Mouse (Mus musculus): ENCODE results near the gene Cwc22.

The Cwc22 gene

DNA sequence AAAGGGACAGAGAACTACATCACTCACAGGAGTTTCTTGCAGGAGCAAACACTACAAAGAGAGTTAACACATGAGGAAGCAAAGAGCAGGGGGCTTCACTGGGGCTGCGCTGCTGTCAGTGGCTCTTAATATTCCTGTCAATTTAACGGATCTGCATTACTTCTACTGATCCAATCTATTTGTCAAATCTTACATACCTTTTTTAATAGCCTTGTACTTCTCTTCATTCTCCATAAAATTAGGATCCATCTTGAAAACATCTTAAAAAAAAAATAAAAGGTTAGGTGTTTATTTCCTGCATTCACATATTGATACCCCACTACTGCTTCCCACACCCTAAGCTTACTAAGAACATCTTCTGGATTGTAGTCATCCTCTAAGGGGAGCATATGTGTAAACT is 25.6 kb downstream of the Cwc22 start:
- TF ChIP-seq GATA4 (IDR thresholded peaks at IDR 0.05; ENCODE audit: insufficient replicate concordance, low read length) = no peak

DNA sequence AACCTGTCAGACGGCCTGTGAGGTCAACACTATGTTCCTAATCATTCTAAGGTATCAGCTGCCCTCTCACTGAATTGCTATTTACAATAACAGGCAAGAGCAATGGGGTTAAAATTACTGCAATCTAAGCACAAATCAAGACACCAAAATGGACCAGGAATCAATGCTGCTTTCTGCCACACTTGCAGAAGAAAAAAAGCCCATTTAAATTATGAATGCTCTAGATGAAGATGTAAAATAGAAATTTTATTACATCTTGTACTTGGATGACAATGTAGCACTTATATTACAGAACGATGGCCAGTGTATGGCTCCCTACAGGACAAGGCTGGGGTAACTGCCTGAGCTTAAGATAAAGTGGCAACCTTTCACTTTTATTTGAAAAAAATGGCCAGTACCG is 27.7 kb downstream of the Cwc22 start:
- no peak for TF ChIP-seq GATA4 (IDR thresholded peaks at IDR 0.05; ENCODE audit: insufficient replicate concordance, low read length)

DNA sequence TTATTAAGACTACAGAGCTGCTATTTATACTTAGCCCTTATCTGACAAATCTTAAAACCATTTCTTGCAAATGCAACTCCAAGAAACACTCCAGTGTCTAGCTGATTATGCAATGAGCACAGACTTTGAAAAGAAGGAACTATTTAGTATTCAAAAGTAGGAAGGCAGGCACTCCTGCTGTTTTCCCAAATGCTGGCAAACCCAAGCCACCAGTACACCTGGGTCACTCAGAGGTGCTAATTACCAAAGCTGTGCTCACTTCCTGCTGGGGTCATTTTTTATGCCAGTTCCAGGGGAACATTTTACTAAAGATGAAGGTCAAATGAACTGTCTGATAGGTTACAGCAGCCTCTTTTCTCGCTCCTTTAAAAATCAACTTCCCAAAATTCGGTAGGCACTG is 28.2 kb downstream of the Cwc22 start:
- TF ChIP-seq GATA4 (IDR thresholded peaks at IDR 0.05; ENCODE audit: insufficient replicate concordance, low read length) = no peak

DNA sequence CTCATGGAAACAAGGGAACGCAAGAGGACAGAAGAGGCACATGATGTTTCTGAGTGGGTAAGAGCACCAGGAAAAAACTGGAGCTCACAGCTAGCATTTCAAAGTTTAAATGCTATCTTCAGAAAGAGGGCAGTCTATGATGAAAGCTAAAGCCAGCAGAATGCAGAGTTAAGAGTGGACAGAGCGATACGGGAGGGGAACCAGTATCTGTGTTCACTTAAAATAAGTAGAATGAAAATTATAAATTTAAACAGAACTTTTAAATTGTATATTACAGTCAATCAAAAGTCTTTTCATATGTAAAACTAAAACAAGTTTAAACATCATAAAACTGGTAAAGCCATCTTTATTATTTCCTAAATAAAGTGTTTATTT is 28.8 kb downstream of the Cwc22 start:
- TF ChIP-seq GATA4 (IDR thresholded peaks at IDR 0.05; ENCODE audit: insufficient replicate concordance, low read length) = no peak

DNA sequence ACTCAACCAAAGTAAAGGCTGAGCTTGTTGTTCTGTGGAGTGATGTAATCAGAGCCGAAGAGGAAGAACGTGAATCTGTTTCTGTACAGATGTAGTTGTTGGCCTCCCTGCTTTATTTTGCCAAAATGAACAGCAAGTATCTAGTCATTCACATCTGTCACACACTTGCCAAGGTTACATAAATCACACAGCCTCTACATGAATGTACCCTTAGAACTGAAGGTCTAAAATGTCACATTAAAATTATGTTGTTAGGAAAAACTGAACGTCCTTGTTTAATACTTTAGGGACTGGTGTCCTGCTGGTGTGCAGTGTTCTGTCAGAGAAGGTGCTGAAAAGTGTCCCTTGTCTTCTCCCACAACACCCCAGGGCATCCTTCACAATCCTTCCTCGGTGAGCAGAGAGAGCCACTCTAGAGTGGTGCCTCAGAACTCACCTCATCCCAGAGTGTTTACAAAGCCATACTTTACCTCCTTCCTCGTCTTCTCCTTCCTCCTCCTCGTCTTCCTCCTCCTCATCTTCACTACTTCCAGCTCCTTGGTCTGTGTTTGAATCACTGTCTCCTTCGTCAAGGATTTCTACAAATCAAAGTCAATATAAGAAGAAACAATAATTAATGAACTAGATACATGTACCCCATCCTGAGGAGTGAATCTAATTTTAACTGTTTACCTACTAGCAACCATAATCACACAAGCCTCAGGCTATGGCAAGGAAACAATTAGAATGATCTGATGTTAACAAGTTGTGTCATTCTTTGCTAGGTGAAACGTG is 29.4 kb downstream of the Cwc22 start:
- no peak for TF ChIP-seq GATA4 (IDR thresholded peaks at IDR 0.05; ENCODE audit: insufficient replicate concordance, low read length)

DNA sequence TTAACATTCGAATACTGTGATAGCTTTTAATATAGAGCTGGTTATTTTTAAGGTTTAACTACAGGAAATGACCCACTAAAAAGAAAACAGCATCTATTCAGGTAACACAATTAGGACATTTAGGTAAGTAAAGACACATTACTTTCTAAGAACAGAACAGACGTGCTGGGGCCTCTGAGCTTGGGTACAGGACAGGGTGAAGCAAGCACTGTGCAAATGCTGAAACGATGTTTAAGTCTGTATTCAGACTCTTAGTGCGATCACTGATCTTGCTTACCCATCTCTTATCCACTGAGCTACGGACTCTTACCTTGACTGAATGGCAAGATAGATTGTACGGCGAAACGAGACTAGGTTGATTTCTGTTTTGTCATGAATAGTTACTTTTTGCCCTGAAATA is 31.0 kb downstream of the Cwc22 start:
- no peak for TF ChIP-seq GATA4 (IDR thresholded peaks at IDR 0.05; ENCODE audit: insufficient replicate concordance, low read length)

DNA sequence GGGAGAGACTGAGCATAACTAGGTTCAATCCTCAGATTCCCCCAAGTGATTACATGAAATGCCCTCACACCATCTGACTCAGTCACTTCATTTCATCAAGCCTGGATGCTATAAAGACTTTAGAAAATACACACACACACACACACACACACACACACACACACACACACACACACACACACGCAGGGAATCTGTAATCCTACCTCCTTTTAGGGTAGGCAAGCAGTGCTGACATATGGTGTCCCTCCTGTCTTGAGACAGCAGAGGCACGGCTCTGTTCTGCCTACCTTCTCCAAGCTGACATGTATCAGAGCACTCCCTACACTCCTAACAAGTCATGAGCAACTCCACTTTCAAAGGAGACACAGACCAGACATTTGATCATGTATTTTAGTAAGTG is 32.5 kb downstream of the Cwc22 start:
- no peak for TF ChIP-seq GATA4 (IDR thresholded peaks at IDR 0.05; ENCODE audit: insufficient replicate concordance, low read length)

DNA sequence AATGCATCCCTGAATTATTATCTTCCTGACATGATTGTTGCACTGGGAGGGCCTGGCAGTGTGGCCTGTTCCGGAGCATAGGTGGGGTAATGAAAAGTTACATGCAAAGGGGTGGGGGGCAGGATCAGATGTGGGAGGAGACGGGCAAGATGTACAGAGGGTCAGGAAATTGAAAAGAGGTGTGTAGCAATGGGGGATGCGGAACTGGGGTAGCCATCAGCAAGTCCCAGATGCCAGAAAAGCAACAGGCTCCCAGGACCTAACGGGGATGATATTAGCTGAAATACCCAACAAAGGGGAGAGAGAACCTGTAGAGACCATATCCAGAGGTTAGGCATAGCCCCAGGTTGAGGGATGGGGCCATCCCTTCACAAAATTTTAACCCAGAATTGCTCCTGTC is 34.0 kb downstream of the Cwc22 start:
- no peak for TF ChIP-seq GATA4 (IDR thresholded peaks at IDR 0.05; ENCODE audit: insufficient replicate concordance, low read length)

DNA sequence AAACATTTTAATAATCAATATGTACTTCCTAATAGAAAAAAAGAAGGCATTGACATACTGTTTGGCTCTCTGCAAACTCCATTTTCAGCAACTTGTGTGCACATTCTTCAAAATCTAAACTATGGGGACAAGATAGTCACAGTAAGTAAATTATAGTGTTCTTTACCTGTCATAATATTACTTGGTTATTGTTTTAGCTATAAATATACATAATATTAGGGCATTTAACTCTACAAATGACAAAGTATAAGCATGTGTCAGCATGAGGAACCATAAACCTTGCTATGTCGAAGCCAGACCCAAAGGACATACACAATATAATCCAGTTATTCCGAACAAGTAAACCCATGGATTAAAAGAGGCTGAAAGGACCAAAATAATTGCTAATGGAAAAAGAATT is 34.7 kb downstream of the Cwc22 start:
- no peak for TF ChIP-seq GATA4 (IDR thresholded peaks at IDR 0.05; ENCODE audit: insufficient replicate concordance, low read length)

DNA sequence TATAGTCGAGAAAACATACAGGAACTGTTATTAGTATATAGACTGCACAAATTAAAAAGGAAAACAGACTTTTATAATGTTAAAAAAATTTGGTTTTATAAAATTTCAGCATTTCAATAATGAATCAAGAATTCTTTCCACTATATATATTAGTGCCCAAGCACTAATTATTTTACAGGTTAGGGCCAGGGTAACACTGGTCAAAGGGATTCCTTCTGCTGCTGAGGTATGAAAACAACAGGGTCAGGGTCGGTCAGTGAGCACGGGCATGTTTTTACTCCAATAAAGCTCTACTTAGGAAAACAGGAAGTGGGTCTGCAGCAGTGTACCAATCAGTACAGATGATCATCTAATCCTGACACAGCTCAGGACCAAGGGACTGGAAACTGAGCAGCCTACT is 36.0 kb downstream of the Cwc22 start:
- no peak for TF ChIP-seq GATA4 (IDR thresholded peaks at IDR 0.05; ENCODE audit: insufficient replicate concordance, low read length)

DNA sequence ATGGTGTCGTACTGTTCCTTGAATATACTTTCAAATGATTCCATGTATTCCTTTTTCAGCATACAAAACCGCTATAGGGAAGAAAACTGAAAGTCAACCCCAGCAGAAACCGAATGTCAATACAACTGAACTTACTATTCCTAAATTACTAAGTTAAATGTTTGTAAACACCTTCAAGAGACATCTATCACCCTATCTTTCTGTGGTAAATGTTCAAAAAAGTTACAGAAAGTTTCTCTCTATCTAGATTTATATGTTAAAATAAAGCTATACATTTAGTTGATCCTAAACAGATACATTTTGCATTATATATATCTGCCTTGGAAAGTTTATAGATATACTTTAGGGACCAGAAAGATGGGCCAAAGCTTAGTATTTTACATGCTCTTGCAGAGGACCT is 39.0 kb downstream of the Cwc22 start:
- no peak for TF ChIP-seq GATA4 (IDR thresholded peaks at IDR 0.05; ENCODE audit: insufficient replicate concordance, low read length)

DNA sequence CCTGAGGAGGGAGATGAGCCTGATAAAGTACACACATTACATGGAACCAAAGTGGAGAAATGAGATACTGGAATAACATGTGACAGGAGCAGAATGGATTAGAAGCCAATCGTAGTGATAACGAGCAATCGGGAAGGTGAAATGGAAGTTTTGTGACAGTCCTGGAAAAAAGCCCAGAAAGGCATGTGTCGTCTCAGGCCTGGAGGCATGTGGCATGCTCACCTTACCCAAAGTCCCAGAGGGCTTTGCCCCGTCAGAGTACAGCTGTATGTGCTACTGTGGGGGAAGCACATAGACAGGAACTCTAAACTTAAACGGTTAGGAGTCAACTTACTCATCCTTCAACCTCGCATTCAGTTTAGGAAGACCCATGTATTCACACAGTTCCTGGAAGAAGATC is 41.2 kb downstream of the Cwc22 start:
- no peak for TF ChIP-seq GATA4 (IDR thresholded peaks at IDR 0.05; ENCODE audit: insufficient replicate concordance, low read length)

DNA sequence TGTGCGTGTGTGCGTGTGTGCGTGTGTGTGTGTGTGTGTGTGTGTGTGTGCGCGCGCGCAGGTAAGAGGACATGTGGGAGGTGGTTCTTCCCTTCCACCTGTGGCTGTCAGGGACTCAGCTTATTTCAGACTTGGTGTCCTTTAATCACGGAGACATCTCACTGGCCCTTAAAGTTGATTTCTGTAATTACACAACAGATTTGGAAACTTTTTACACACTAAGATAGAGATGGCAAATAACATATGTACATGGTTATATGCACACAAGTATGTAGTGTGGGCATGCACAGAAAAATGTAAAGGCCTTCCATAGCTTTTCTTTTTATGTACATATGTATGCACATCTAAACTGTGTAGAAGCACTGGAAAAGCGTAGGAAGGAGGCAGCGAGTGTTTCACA is 41.7 kb downstream of the Cwc22 start:
- no peak for TF ChIP-seq GATA4 (IDR thresholded peaks at IDR 0.05; ENCODE audit: insufficient replicate concordance, low read length)

DNA sequence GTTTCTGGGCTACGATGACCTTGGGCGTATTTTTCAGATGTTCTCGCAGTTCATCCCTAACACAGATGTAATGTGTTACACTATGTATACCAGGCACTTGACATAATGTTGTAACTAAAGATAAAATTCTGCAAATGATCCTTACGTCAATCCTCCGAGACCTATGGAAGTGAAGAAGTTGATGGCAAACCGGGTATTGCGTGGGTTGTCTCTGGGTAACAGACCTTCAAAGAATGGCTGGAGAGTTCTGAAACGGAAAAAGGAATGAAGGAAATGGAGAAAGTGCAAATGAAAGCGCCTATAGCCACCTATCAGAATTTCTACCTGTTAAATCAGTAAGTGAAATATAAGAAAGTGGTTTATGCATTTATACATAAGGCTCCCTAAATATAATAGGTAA is 42.2 kb downstream of the Cwc22 start:
- TF ChIP-seq GATA4 (IDR thresholded peaks at IDR 0.05; ENCODE audit: insufficient replicate concordance, low read length) = no peak

DNA sequence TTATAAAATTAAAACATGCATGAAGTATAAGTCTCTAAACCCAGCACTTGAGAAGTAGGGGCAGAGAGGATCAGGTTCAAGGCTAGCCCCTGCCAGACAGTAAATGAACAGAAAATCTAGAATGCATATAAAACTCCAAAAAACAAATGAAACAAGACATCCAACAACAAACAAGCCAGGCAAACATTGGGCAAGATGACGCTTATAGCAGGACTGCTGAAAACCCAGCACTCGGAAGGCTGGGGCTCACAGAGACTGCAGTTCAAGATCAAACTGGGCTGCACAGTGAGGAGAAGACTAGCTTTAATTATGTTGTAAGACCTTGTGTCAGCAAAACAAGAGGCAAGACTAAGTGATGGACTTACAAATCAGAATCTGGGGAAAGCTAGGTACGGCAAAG is 43.1 kb downstream of the Cwc22 start:
- TF ChIP-seq GATA4 (IDR thresholded peaks at IDR 0.05; ENCODE audit: insufficient replicate concordance, low read length) = no peak

DNA sequence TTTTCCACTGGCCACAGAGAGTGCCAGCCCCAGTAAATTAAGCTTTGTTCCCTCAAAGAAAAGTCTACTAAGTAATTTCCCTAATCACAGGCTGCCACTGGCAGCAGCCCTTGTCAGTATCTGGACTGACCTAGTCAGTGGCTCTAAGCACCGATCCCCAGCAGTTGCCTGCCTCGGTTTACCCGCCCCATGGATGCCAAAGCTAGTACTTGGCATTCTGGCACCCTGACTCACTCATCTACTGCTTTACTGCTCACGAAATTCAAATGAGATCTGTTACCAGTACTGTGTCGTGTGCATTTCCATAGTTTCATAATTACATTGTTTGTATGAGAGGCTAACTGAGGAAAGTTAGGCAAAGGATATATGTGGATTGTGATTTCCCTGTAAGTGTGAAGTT is 44.9 kb downstream of the Cwc22 start:
- no peak for TF ChIP-seq GATA4 (IDR thresholded peaks at IDR 0.05; ENCODE audit: insufficient replicate concordance, low read length)

DNA sequence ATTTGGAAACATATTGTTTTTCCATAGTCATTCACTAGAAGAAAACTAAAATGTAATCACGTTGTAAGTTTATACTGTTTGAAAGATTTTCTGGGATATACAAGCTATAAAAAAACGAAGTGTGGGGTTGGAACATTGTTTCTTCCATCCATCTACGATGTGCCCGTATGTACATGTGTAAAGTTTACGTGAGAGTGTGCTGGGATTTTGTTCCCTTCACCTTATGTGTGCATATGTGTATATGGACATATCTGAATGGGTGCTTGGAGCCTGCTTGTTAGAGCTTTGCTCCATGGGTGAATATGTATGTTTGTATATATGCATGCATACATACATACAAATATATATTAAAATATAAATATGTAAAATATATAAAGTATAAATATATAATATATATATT is 45.4 kb downstream of the Cwc22 start:
- no peak for TF ChIP-seq GATA4 (IDR thresholded peaks at IDR 0.05; ENCODE audit: insufficient replicate concordance, low read length)
